Mouse (Mus musculus): ENCODE data around the gene Serpine3.
"Not testable (repeated sequence)": the region's sequence is repeated elsewhere in the genome, so short reads cannot be mapped to it uniquely, and the experiment has no call there.

Serpine3 gene

DNA sequence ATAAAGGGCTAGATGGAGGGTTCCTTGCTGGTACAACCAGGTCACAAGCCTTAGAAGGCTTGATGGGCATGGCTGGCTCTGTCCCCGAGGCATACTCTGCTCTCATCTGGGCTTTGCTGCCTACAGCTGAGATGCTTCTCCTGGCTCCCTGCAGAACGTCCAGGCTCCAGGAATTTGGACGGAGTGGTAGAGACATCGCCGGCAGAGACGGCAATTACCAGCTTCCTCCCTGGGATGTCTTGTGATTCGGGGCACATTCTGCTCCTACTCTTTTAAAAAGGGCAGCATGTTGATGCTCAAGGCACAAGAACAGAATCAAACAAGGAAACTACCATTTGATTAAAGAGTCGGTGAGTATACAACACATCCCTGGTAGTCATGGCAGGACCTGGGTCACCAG, at the start of gene Serpine3:
TSS of gene Serpine3 (plus strand) at position 301 of the 400 bp plus-strand sequence.
- no peak for DNase-seq (ENCODE audit: low read depth in 2 of 2, low spot score in 2 of 2)

DNA sequence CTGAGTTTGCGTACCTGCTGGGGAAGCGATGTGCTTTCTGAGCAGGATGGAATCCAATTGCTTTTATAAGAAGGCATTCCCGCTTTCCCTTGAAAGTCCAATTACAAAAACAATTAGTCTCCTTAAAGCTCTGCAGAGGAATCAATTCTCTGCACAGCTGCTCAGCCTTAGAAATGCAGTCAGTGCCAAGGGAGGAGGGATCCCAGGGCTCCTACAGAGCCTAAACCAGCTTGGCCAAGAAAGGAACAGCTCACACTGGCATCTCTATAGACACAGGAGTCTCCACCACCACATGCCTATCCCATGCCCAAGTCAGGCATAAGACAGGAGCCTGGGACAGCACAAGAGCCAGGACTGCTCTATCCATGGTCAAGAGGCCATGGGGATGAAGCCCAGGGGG, 41.1 kb upstream of the Serpine3 start:
- DNase-seq (ENCODE audit: low read depth in 2 of 2, low spot score in 2 of 2) = no peak

GRCm38 (mm10) chr14:62627951-62628350, 35.5 kb upstream of the Serpine3 start:
- DNase-seq (ENCODE audit: low read depth in 2 of 2, low spot score in 2 of 2) = no peak

DNA sequence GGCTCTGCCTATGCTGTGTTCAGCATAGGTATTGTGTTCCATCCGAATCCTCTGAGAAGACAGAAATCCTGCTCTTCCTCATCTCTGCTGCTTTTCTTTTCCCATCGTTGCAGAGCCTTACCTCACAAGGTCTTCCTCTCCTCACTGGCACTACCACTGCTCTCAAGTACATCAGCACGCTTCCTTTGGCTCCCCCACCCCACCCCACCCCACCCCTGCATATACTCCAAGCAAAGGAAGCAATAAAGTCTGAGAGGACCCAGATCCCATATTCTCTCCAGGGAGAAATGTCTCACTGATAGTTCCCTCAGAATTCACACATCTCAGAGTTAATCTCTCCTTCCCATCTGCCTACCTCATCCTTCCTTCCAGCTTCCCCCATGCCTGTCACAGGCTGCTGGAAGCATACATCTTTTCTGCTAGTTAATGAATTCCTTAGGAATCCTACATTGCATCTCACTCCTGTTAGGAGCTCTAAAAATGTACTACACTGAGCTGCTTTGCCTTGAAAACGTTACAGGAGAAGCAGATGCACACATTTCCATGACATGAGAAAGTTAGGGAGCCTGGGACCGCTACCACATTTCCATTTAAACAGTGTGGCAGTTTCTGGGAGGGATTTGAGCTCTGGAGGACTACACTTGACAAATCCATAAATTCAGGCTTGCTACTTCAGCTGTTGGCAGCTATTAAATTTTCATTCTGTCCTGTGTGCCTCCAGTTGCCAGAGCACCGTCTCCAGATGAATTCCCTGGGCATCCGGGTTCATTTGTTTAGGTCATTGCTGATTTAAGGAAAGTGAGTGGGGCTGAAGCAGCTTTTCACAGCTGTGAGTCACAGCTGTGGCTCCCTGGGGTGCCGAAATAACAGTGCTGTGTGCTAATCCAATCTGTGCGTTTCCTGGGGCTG, 25.8 kb upstream of the Serpine3 start:
- no peak for DNase-seq (ENCODE audit: low read depth in 2 of 2, low spot score in 2 of 2)

DNA sequence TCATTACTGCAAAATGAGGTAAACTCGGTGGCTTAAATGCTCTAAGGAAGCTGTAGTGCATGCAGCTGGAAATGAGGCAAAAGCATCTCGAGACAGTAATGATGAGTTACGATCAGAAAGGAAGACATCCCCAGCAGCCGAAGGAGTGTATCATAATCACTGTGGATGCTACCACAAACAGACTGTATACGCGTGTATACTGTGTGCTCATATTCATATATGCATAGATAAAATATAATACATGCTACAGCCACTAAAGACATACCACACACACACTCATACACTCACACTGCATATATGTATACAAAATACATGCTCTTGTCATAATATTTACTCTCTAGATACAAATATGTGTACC, 25.1 kb upstream of the Serpine3 start:
- DNase-seq (ENCODE audit: low read depth in 2 of 2, low spot score in 2 of 2) = no peak

GRCm38 (mm10) chr14:62639111-62639510, 24.4 kb upstream of the Serpine3 start:
- DNase-seq (ENCODE audit: low read depth in 2 of 2, low spot score in 2 of 2) = no peak

DNA sequence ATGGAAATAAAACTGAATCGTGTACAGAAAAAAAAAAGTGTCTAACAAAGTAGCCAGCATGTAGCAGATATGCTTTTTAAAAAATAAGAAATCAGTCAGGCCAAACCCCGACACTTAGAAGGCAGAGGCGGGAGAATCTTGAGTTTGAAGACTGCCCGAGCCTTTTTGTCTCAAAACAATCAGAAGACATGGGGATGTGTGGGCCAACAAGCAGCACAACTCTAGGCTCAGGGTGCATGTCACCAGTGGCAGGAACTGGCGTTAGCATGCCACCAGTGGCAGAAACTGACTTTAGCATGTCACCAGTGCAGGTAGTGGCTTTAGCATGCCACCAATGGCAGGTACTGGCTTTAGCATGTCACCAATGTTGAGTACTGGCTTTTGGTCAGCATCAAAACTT, 23.9 kb upstream of the Serpine3 start:
- DNase-seq (ENCODE audit: low read depth in 2 of 2, low spot score in 2 of 2) = no peak

DNA sequence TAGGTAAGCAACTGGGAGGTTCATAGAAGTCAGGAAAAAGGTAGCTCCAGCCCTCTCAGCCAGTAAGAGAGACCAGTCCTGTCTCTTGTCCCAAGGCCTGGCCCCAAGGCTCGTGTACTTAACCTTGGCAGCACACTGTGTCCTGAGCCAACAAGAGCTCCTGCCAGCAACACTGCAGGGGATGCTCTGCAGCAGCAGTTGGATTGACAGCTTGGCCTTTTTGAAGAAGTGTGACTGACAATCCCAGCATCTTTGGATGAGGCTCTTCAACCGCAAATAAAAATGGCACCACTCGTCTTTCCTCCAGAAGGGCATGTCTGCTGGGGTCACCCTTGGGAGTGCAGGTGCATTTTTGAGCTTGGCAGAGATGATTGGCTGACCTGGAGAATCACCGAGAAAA, 23.1 kb upstream of the Serpine3 start:
- no peak for DNase-seq (ENCODE audit: low read depth in 2 of 2, low spot score in 2 of 2)

- DNase-seq (ENCODE audit: low read depth in 2 of 2, low spot score in 2 of 2) = not testable (repeated sequence)
Measured at GRCm38 (mm10) chr14:62642368-62642767, 21.1 kb upstream of the Serpine3 start.

- no peak for DNase-seq (ENCODE audit: low read depth in 2 of 2, low spot score in 2 of 2)
Measured at GRCm38 (mm10) chr14:62648405-62648804, 15.1 kb upstream of the Serpine3 start.

DNA sequence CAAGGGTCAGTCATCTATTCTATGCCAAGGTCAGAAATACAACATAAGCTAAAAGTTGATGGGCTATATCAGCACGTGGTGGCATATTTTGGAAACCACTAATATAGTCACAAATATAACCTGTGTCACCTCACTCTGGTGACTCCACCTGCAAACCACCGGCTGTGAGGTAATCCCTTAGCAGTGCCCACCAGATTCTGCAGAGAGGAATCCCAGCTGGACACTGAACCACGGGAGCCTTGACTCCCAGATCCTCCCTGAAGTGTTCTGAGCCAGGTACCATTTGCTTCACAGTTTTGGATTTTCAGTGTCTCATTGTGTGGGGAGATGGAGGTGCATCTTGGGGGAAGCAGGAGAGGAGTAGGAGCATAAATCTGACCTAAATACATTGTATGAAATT, 13.1 kb upstream of the Serpine3 start:
- DNase-seq (ENCODE audit: low read depth in 2 of 2, low spot score in 2 of 2) = no peak

DNA sequence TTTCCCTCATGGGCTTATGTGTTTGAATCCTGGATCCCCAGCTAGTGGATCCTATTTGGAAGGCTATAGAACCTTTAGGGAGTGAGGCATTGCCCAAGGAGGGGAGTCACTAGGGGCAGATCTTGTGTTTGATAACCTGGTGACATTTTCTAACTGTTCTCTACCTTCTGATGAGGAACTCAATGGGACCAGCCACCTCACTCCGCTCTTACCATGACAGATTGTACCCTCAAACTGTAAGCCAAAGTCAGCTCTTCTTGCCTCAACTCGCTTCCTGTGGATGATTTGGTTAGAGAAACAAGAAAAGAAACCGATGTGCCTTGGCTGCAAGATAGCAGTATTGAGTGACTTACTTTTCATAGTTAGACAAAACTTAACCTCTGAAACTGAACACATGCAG, 11.7 kb upstream of the Serpine3 start:
- no peak for DNase-seq (ENCODE audit: low read depth in 2 of 2, low spot score in 2 of 2)

DNA sequence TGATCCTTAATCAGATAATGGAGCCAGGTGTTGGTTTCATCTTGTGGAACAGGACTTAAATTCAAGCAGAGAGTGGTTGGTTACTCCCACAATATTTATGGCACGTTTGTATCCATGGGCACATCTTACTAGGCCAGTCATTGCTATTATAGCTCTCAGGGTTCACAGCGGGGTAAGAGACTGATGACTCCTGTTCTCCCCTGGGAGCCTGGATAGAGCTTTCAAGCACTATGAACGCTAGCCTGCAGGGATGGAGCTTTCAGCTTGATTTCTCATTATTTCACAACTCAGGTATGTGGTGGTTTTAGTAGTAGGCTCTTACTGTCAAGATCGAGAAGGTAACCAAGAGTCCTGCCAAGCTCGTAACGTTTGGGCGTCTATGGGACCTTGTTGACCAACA, 7.5 kb upstream of the Serpine3 start:
- no peak for DNase-seq (ENCODE audit: low read depth in 2 of 2, low spot score in 2 of 2)

GRCm38 (mm10) chr14:62657469-62657868, 6.0 kb upstream of the Serpine3 start:
- no peak for DNase-seq (ENCODE audit: low read depth in 2 of 2, low spot score in 2 of 2)

DNA sequence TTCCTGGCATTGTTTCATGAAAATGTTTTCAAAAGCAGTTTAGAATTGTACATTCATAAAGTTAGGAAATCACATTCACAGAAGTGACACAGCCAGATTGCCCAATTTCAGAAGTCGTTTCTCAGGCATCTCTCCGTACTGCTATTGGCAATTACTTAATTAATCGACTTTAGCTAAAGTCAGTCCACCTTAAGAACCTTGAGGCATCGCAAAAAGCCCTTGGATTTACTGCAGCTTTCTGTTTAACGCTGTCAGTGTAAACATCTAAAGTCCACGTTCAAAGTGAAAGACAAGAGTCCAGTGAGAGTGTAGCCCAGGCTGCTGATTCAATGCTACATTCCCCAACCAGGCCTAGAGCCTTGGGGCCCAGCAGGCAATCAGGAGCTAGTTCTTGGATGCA, 1.1 kb upstream of the Serpine3 start:
- no peak for DNase-seq (ENCODE audit: low read depth in 2 of 2, low spot score in 2 of 2)

GRCm38 (mm10) chr14:62664976-62665673, 1.7 kb downstream of the Serpine3 start:
- no peak for DNase-seq (ENCODE audit: low read depth in 2 of 2, low spot score in 2 of 2)

GRCm38 (mm10) chr14:62673646-62674045, 10.2 kb downstream of the Serpine3 start:
- no peak for DNase-seq (ENCODE audit: low read depth in 2 of 2, low spot score in 2 of 2)

- DNase-seq (ENCODE audit: low read depth in 2 of 2, low spot score in 2 of 2) = no peak
Measured at GRCm38 (mm10) chr14:62718161-62718560, 54.7 kb downstream of the Serpine3 start.

GRCm38 (mm10) chr14:62721625-62722024, 58.2 kb downstream of the Serpine3 start:
- DNase-seq (ENCODE audit: low read depth in 2 of 2, low spot score in 2 of 2) = no peak

- no peak for DNase-seq (ENCODE audit: low read depth in 2 of 2, low spot score in 2 of 2)
Measured at GRCm38 (mm10) chr14:62724560-62724959, 61.1 kb downstream of the Serpine3 start.

GRCm38 (mm10) chr14:62731902-62732301, 68.4 kb downstream of the Serpine3 start:
- DNase-seq (ENCODE audit: low read depth in 2 of 2, low spot score in 2 of 2) = no peak

- no peak for DNase-seq (ENCODE audit: low read depth in 2 of 2, low spot score in 2 of 2)
Measured at GRCm38 (mm10) chr14:62733666-62734065, 70.2 kb downstream of the Serpine3 start.
